Mouse (Mus musculus): ENCODE results near the gene Slbp.

The Slbp gene

GRCm38 (mm10) chr5:33681044-33681443 lies 28.7 kb upstream of the Slbp start:
- DNase-seq = no peak

DNA sequence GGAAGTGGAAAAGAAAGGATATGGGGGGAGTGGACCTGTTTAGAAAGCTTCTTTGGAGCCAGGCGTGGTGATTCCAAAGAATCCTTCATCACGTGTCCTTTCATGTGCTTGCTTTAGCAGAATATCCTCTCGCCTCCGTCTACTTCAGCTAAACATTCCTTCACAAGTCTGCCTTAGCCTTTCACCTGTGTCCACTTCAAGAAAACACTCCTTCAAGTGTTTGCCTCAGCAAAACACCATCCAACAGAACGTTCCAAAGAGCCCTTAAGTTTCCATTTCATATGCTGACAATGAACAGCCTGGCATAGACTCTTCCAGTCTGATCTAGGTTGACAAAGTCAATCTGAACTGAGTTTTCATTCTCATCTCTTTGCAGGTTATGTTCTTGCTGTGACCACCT lies 25.9 kb upstream of the Slbp start:
- DNase-seq = no peak

DNA sequence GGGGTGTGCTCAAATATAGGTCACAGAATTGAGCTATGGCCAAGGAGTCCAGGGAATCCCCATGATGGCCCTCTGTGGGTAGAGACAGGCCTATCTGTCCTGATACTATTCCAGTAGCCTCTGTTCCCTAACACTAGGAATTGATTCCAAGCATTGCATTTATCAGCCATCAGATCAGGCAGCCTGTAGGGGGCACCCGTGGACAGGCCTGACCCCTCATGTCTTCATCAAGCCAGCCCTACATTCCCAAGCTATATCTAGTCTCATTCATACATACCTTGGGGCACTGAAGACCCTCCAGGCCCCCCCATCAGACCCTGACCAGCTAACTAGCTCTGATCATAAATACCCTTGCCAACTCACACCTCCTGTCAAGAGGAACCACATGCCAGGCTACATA lies 23.6 kb upstream of the Slbp start:
- peak in 1 of 2 experiments; percentile 39 for DNase-seq

DNA sequence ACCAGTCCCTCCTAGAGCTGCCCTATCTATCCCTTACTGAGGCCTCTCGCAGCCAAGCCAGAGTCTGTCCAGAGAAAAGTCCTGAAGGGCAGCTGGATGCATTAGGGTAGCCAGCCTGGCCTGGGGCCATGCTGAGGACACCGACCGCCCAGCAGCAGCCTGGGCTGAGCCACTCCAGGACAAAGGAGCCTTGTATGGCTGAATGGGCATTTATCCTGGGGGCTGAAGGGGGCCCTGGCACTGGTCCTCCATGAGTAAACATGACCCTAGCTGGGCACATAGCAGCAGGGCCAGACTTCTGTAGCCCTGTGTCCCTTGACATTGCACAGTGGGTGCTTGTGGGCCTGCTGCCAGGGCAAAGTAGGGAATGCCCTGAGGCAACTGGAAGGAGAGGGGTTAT lies 22.1 kb upstream of the Slbp start:
- no peak for DNase-seq

- DNase-seq = no peak
These were observed 19.3 kb upstream of the Slbp start for GRCm38 (mm10) chr5:33671659-33672058.

GRCm38 (mm10) chr5:33668223-33668622 lies 15.8 kb upstream of the Slbp start:
- peak in 1 of 2 experiments; percentile 30 for DNase-seq

DNA sequence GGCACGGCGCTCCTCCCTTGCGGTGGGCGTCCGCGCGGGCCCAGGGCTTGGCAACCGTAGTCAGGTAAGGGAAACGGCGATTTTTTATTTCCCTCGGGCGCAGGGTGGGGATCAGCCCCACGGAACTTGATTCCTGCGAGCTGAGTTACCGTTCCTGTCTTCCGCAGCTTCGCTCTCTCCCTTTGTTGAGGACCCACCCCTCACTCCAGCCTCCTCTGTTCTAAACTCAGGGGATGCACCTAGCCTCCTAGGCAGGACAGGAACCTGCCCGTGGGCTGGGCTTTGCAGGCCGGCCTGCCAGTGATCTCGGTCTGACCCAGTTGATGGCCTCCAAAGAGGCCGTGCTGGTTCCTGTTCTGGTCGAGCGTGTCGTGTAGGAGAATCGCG lies 6.3 kb upstream of the Slbp start:
- DNase-seq = no peak

GRCm38 (mm10) chr5:33657787-33658663 lies 5.7 kb upstream of the Slbp start, which contains the start of the genes Tacc3 and Tmem129:
Tacc3 (plus strand) TSS chr5:33658128.
Tmem129 (minus strand) TSS chr5:33658416.
- DNase-seq = peak; percentile 93 to 98

- DNase-seq = no peak
These were observed 4.9 kb upstream of the Slbp start for GRCm38 (mm10) chr5:33657251-33657786.

GRCm38 (mm10) chr5:33656739-33657138 lies 4.4 kb upstream of the Slbp start:
- no peak for DNase-seq

DNA sequence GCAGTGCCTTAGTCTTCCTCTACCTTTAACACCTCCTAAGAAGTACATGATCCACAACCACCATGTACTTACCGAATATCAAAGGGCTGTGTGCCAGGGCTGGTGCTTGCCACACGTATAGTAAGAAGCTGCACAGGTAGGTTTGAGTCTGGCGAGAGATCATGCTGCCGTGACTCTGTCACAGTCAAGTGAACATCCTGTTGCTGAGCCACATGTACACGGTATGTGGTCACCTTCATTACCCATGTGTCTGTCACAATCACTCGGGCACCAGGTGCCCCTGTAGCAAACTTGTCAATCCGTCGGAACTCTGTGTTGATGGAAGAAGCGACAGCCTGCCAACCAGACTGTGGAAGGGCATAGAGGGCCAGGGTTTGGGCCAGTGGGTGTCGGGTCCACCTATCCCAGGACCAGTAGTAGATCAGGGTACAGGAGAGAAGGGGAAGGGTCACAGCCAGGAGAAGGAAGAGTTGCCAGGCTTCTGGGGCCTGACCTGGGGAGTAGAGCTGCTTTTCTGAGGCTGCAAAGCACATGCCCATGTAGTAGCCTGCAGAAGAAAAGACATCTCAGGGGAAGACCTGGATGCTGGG lies 3.0 kb upstream of the Slbp start:
- DNase-seq = no peak

DNA sequence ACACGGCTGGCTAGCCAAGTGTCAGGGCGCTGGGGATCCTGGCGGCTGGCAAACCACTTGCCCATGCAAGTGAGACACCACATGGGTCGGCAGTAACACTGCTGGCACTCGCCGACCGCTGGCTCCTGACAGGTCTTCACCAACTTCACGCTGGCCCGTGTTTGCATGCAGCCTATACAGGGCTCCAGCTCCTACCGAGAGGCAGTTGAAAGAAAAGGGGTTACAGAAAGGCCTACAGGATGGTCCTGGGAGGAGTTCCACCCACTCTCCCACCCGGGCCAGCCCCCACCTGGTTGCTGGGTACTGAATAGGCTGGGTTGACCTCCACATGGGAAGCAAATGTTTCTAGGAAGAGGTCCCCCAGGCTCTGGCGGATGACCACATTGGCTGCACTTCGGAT lies 2.0 kb upstream of the Slbp start:
- DNase-seq = no peak

DNA sequence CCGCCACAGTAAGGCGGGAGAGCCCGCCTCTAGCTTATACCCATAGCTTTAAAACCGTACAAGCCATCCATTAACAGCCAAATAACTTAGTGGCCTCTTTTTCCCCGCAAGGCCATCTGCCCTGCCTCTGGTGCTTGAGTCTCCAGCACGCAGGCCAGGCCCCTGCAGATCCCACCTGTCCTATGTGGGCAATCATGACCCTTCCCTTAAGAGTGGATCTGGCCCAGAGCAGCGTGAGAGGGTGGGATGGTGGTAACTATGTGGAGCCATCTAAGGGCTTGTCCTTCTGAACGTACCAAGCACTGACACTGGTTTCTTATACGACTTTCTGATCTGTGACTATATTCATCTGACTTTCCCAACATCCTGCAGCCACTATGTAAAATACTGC lies 404 bp upstream of the Slbp start:
- DNase-seq = no peak

DNA sequence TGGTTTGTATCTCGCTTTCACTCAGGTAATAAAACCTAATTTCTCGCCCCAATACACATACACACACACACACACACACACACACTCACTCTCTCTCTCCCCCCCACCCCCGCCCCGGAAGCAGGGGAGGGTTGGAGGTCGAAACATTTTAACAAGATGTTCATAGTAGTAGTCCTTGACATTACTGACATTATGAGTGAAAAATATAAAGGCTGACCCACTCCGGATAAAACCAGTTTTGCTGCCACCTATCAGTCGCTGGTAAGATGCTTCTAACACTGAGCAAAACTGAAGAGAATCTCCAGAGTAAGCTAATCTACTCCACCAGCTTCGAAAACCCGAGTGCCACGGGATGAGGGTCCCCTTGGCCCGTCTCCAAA lies 843 bp downstream of the Slbp start:
- DNase-seq = peak; percentile 19 to 35

- DNase-seq = no peak
These were observed 1.4 kb downstream of the Slbp start for GRCm38 (mm10) chr5:33651017-33651416.

GRCm38 (mm10) chr5:33640652-33641051 lies 11.7 kb downstream of the Slbp start:
- DNase-seq = peak; percentile 35 to 40

- no peak for DNase-seq
These were observed 13.5 kb downstream of the Slbp start for GRCm38 (mm10) chr5:33638826-33639225.

DNA sequence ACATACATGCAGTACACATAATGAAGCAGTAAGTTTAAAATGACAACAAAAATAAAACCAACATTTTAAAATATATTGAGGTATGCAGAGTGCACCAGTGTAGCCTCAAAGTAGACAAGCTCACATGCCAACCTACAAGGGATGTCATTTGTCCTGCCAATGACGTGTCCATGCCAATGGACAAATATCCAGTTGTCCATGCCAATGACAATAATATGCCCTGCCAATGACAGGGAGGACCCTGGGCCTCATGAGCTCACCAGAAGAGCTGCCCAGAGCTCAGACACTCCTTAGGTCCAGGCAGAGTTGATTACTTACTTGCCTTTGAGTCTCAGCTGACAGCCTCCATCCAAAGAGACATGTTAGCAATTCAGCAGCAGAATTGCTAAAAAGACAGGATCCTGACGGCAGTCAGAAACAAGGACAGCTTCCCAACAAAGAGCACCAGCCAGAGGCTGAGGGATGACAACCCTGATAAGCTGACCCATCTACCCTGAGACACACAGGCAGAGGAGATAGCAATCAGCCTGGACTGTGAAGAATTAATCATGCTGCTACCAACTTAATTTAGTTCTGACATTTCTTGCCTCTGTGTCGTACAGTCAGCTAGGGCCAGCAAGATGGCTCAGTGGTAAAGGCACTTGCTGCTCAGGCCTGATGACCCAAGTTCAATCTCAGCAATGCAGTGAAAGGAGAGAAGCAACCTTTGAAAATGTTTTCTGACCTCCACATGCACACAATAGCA lies 14.6 kb downstream of the Slbp start:
- DNase-seq = no peak

- DNase-seq = no peak
These were observed 17.0 kb downstream of the Slbp start for GRCm38 (mm10) chr5:33635361-33635760.

GRCm38 (mm10) chr5:33632526-33632925 lies 19.8 kb downstream of the Slbp start:
- DNase-seq = no peak

DNA sequence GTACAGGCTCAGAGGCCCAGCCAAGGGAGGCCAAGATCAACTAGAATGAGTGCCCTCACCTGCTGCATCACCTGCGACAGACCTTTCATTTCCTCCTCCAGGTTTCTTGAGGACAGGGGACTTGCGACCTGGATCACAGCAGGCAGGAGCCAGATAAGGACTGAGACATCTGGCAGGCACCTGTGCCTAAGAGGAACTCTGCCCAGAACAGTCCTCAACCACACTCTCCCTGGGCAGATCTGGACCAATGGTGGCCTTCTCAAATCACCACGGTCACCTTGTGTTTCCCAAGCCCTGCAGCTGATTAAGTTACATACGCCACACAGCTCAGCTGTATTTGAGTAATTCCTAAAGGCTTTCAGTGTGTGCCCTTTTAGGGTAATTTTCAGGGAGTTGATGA lies 21.8 kb downstream of the Slbp start:
- DNase-seq = no peak

DNA sequence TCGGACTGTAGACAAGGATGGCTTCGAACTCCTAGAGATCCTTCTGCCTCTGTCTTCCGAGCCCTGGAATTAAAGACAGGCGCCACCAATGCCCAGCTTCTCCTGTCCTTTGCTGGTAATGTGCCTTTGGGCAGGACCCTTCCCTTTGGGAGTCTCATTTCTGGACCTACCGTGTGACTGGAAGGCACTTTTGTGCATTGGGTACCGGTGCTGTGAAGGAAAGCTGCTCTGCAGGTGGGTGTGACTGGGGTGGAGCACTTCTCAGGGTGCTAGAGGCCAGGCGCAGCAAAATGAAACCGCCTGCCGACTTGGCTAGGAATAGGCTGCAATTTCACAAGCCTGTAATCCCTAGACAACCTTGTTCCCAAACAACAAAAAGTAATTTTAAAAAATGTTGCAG lies 22.3 kb downstream of the Slbp start:
- DNase-seq = peak; percentile 55 to 64

DNA sequence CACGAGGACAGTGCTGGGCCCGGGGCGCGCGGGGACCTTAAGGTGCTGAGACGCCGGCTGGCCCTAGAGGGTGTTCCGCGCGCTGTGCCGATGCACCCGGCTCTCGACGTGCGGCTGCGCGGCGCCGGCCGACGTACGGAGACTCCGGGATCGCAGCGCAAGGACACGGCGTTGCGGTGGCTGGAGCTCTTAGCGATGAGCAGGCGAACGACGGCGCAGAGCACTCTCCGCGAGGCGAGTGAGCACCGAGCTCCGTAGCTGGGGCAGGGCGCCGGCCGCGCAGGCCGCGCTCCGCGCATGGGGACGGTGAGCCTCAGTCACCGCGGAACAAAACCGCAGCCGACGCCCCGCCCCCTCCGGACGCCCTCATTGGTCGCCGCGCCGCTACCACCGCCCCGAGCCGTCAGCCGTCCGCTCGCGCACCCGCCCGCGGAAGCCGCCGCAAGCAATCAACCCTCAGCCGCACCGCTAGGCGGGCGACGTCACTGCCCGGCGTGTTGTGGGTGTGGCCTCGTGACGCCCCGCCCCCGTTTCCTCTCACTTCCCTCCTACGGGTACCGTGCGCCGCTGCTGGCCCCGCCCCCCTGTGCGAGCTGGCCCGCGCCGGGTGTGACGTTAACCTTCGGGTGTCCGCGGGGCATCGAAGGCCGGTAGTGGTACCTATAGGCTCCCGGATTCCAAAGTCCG lies 22.9 kb downstream of the Slbp start, which contains the start of the genes Fam53a and Gm9903:
Gene Fam53a (minus strand): TSS at position 335 of the 687 bp plus-strand sequence.
Gene Gm9903 (plus strand): TSS at position 625 of the 687 bp plus-strand sequence.
- peak; percentile 100 for DNase-seq

Measured in thymus, postnatal 36 days (tissue).